Mouse (Mus musculus): ENCODE results near the gene Abracl.
A peak's percentile ranks its signal among the peaks of the same experiment; 100 is the strongest.

Abracl gene

DNA sequence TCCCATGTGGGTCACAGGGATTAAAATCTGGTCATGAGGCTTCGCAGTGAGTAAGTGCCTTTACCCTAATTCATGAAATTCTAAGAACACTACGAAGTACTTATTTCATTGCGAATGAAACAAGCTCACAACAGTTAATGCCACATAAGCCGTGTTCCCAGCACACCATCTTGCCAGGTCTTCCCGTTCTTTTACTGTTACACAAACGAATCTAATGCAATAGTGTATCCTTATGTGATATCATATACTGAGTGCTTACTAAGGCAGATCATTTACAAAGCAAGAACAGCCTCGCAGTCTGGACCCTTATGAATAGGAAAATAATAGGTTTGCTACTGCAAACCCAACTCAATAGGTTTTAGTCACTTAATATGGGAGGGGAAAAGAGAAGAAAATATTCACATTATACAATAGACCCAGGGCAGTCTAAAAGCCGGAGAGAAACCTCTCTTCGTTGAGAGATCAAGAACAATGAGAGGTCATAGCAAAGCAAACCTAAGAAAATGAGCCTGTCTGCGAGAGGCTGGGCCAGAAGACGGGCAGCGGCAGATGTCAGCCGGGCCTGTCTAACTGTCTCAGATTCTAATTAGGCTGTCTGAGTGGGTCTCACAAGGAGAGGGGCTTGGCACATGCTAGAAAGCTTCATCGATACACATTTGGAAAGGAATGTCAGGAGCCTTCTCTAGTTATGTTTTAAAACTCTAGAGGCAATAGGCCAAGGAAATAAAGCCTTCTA lies 1.3 kb downstream of the Abracl start:
- peak in 1 of 2 experiments; percentile 34 for DNase-seq (ENCODE audit: low spot score in 2 of 2)

DNA sequence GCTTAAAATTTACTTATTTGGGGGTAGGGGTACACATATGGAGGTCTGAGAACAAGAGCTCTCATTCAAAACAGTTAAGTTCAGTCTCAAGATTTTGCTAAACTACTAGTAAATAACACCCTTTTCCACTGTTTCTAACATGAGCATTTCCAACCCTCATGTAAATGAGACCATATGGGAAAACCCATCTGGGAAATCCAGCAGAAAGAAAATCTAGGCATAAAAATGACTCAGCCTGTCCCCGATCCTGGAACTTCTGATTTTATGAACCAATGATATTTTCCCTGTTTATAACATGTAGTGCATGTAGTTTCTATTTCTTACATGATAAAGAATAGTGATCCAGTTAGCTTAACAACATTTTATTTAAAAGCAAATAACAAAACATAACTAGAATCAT lies 2.2 kb downstream of the Abracl start:
- DNase-seq (ENCODE audit: low spot score in 2 of 2): no peak

DNA sequence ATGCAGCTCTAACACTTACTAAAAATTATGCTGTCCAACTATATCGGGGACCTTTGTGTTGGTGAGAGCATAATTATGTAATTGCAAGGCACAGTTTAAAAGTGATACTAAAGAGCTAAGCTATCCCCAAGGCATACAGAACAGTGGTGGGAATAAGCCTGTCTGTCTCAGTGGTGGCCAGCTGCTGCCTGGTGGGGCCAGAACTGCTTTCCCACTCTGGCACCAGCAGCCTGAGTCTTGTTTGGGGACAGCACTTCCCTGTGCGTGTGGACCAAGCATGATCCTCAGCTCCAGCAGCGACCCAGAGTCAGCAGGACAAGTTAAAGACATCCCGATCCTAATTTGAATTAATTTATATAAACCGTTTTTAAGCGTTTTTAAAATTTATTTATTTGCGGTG lies 2.6 kb downstream of the Abracl start:
- DNase-seq (ENCODE audit: low spot score in 2 of 2): peak in 1 of 2 experiments; percentile 35

DNA sequence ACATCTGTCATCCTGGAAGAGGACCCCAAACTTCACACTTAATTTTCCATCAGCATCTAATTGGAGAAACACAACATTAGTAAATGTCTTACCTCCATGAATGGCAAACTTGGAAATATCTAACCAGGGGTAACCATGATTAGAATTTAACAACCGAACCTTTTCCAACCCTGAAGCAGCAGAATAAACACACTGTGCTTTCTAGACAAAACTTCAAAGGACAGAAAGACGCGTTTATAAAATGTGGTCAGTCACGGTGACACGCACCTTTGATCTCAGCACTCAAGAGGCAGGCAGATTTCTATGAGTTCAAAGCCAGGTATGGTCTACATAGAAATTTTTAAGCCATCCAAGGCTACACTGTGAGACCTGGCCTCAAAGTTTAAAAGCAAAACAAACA lies 11.3 kb downstream of the Abracl start:
- DNase-seq (ENCODE audit: low spot score in 2 of 2): no peak

DNA sequence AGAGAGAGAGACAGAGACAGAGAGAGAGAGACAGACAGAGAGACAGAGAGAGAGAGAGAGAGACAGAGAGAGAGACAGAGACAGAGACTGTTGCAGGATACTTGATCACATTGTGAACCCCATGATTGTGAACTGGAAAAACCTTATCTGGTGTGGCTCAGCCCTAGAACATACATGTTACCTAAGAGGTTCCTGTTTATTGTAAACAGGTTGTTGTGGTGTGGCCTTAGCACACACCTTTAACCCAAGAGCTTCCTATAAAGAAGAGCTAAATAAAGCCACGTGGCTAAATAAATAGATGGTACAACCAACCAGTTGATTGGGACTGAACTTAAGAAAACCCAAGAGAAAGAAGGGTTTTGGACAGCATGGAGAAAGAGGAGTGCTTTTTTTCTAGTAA lies 13.3 kb downstream of the Abracl start:
- DNase-seq (ENCODE audit: low spot score in 2 of 2): no peak

DNA sequence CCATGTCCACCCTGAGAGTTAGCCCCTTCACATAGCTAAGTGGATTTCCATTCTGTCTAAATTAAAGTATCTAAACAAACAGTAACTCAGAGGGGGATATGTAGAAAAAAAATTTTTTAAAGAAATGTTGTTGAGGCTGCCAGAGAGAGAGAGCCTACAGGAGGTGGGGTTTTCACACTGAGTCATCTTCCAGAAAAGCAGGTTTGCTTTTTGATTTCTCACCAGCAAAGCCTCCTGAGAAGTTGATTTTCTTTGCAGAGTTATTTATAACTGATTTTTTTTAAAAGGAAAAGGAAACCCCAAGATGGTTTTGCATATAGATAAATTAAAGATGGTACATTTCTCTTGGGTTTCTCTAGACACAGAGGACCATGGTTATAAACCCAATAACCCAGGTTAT lies 15.0 kb downstream of the Abracl start:
- no peak for DNase-seq (ENCODE audit: low spot score in 2 of 2)

DNA sequence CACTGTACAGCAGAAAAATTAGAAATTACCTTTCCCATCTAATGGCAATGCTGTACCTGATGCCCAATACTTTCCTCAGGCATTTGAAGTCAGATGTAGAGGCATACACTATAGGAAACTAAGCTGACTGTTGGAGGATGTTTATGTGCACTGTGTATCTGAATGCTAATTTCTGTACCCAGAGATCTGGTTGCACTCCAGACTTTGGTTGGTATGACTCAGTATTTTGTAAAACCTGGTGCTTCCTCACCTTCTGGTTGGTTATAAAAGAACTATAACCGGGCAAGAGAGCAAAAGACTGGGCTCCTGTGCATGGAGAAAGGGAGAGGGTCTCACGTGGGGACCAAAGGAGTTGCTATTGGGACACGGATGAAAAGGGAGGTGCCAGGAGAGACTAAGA lies 15.8 kb downstream of the Abracl start:
- no peak for DNase-seq (ENCODE audit: low spot score in 2 of 2)

DNA sequence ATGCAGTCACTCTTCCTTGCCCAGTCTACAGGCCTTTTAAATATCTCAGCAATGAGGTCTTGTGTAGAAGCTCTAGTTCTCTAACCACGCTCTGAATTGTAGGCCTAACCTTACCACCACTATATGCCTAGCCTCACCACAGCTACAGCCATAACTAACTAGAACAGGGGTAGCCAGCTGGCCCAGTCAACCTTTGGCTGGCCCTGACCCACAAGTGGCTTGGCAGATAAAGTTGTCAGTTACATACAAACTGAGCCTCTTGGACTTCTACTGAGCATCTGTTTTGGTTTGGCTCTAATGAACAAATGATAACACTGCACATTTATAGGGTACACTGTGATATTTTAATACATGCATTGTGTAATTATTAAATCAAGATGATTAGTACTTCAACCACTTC lies 16.3 kb downstream of the Abracl start:
- no peak for DNase-seq (ENCODE audit: low spot score in 2 of 2)

DNA sequence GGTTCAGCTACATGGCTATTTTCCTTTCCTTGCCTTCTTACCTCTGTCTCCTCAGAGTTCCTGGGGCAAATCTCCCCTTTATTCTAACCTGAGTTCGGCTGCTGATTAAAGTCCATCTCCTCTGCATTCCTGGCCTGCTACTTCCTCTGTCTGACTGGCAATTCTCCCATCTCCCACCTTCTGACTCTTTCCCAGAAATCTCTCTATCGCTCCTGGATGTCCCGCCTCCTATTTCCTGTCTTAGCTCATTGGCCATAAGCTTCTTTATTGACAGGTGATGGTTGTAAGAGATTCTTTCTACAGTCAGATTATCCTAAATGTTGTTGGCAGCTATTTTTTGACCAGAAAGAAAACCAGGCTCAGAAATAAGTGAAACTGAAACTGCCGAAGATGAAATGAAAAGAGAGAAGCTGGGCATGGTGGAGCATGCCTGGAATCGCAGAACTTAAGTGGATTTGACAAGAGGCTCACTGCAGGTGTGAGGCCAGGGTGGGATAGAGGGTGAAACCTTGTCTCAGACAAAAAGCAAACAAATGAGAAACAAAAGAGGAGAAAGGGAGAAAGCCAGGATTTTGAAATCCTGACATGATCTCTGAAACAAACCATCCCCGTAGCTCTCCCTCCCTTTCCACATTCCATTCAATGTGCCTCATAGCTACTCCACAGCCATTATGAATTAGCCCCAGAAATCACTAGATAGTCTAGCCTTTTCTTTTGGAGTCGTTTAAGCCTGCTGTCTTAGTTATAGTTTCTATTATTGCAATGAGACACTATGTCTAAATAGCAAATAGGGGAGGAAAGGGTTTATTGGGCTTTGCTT lies 17.7 kb downstream of the Abracl start:
- no peak for DNase-seq (ENCODE audit: low spot score in 2 of 2)

DNA sequence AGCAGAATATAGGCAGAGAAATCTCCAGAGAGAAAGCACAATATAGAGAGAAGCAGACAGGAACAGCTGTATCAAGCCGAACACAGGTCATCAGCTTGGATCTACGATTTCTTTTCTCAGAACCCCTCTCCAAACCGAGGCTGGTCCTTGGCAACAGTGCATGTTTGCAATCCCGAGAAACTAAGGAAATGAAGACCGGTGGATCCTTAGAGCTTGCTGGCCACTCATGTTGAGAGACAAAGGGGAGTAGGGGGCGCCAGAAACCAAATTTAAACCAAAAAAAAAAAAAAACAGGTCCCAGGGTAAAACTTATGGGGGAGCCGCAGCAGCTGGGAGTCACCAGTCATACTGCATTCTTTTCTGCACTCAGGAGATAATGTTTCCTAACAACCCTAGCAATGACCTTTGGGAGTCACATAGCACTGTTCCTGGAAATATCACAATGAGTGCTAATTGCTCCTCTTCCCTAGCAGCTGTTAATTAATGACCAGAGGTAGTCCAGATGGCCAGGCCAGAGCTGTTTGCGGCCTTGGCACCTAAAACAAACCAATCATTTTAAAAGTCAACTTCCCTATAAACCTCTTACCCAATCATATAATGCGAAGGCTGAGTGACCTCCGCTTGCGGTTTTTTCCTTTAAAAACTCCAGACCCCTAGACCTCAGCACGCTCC lies 19.0 kb downstream of the Abracl start:
- no peak for DNase-seq (ENCODE audit: low spot score in 2 of 2)

DNA sequence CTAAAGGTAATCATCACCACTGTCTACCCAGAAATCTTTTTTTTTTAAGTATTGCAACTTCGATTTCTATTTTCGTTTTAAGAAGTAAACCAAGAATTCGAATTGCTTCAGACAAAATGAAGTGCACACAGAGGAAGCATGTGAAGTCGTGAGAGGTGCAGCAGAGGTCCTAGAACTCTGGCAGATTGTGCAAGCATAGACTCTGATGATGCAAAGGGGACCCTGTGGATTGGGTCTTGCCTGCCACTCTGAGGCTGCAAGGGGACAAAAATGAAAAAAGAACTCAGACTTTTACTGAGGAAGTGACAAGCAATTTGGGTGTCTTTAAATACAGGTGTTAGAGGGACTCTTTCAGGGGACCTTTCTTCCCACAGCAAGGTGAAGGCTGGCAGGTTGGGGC lies 32.5 kb downstream of the Abracl start:
- DNase-seq (ENCODE audit: low spot score in 2 of 2): no peak

DNA sequence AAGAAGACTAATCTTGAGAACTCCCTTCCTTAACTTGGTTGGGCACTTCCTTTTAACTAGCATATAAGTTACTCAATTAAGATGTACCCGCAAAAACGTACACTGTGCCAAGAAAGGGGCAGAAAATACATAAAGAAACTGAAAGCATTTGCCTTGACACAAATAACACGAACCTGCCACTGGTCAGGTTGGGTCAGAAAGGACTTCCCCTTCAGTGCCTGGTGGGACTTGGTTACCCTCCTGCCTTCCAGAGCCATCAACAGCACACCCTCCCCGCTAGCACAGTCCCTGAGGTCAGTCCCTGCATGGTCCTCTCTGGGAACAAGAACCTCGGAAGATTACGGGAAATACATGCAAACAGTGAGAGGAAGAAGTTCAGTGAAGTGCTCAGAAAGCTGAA lies 34.0 kb downstream of the Abracl start:
- no peak for DNase-seq (ENCODE audit: low spot score in 2 of 2)

DNA sequence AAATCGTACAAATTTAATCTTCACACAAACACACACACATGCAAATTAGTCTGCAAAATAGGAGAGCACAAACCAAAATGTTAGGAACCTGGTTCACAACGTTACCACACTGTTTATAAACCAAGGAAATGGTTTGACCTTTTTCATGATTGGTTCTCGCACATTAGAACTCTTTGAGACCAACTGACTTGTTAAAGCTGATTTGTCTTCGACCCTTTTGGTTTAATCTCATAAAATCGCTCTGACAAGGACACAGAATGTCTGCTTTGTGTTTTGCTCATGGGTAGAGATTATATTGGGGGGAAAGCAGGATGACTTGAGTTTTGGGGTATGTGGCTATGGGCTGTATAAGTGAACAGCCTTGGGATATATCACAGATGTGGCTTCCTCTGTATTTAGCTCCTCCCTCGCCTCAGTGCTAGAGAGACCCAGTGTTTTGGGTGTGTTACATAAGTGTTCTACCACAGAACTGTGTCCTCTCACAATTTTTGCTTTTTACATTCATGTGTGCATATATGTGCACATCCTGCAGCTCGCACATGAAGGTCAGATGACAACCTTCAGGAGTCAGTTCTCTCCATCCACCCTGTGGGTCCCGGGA lies 35.2 kb downstream of the Abracl start:
- DNase-seq (ENCODE audit: low spot score in 2 of 2): no peak

DNA sequence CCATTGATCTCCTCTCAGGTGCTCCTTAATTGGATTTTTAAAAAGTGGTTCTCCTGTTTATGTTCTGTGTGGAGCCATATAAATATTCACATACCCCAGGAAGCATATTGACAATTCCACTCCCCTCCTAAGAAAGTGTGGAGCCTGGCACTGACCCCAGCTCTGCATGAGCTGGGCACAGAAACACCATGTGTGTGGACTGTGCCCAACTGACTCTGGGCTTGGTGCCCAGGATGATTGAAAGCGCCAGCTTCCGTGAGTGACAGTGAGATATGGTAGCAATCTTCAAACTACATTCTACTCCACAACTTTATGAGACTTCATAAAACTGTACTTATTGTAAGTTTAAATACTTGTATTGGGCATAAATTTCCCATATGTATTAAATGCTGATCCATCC lies 39.8 kb downstream of the Abracl start:
- peak; percentile 47 to 54 for DNase-seq (ENCODE audit: low spot score in 2 of 2)

DNA sequence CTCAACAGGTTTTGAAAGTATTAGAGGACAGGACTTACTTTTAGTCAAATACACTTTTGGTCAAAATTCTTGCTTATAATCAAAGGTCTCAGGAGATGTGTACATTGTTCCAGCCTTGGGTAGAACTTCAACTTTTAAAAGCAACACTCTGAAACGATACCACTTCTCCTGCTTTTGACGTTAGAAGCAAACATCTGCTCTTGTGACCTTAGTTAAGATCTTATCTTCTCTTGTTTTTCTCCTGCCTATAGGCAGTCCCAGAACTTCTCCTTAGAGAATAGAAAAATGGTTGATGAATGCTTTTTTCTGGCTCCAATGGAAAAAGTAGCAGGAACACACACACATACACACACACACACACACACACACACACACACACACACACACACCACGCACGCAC lies 57.0 kb downstream of the Abracl start:
- DNase-seq (ENCODE audit: low spot score in 2 of 2): no peak

Measured in right cerebral cortex, postnatal 10 days (tissue).